Mouse (Mus musculus): Measurements from ENCODE around the gene Cdc42. TPM values are rescaled to one million over a fixed set of nuclear protein-coding genes. Genes with fewer than 3 reads are reported as not detected.

Gene Cdc42
- polyA plus RNA-seq, 1 experiment from 2014 or later: 529 TPM

GRCm38 (mm10) chr4:137306991-137307706, 50.4 kb downstream of the Cdc42 start:
- ATAC-seq (ENCODE audit: insufficient number of reproducible peaks, insufficient read depth, low FRiP score, low read depth): no peak
- WGBS: 83% methylated on average over 19 of the region's 19 CpGs
- no peak overlapping the region for H3K4me3 ChIP-seq (ENCODE audit: control insufficient read depth in 1 of 2, insufficient read depth in 1 of 2, low read depth in 1 of 2, low read length in 2 of 2)

GRCm38 (mm10) chr4:137306577-137306888, 51.0 kb downstream of the Cdc42 start:
- Histone ChIP-seq H3K27me3 (ENCODE audit: control insufficient read depth, insufficient read depth, low read length) (no peaks in the 10 kb centered on the region), H3K4me2 (ENCODE audit: low read length) (no peak overlapping the region), H3K27ac (replicated peaks in 1 of 2; ENCODE audit: control insufficient read depth in 1 of 2, insufficient read depth in 1 of 2, low read depth in 2 of 2, low read length in 2 of 2) (no peak overlapping the region), H3K36me3 (ENCODE audit: control insufficient read depth, insufficient read depth, low read length) (peaks cover 13% of the 10 kb centered on the region), H3K4me3 (ENCODE audit: control insufficient read depth in 1 of 2, insufficient read depth in 1 of 2, low read depth in 1 of 2, low read length in 2 of 2) (no peak overlapping the region), H3K9ac (ENCODE audit: low read length) (no peak overlapping the region), H3K4me1 (ENCODE audit: control insufficient read depth in 2 of 2, insufficient read depth in 2 of 2, low read length in 2 of 2) (peaks cover 7 to 8% of the 10 kb centered on the region in 2 experiments; a peak in 3 of 4 replicates), H3K9me3 (ENCODE audit: control insufficient read depth, low read length) (no peaks in the 10 kb centered on the region)
- WGBS: 74% methylated on average over 8 of the region's 8 CpGs
- ATAC-seq (ENCODE audit: insufficient number of reproducible peaks, insufficient read depth, low FRiP score, low read depth): no peak

More at GRCm38 (mm10) chr4:137306991-137307706, 50.4 kb downstream of the Cdc42 start:
- H3K9ac ChIP-seq (ENCODE audit: low read length): no peak overlapping the region
- no peak overlapping the region for H3K27ac ChIP-seq (replicated peaks in 1 of 2; ENCODE audit: control insufficient read depth in 1 of 2, insufficient read depth in 1 of 2, low read depth in 2 of 2, low read length in 2 of 2)
- H3K4me1 ChIP-seq (ENCODE audit: control insufficient read depth in 2 of 2, insufficient read depth in 2 of 2, low read length in 2 of 2): peaks cover 7 to 8% of the 10 kb centered on the region in 2 experiments; a peak in 3 of 4 replicates
- H3K9me3 ChIP-seq (ENCODE audit: control insufficient read depth, low read length): no peaks in the 10 kb centered on the region
- H3K27me3 ChIP-seq (ENCODE audit: control insufficient read depth, insufficient read depth, low read length): no peaks in the 10 kb centered on the region
- H3K4me2 ChIP-seq (ENCODE audit: low read length): no peak overlapping the region
- peaks cover 13% of the 10 kb centered on the region for H3K36me3 ChIP-seq (ENCODE audit: control insufficient read depth, insufficient read depth, low read length)

GRCm38 (mm10) chr4:137305831-137306576, 51.5 kb downstream of the Cdc42 start:
- H3K36me3 ChIP-seq (ENCODE audit: control insufficient read depth, insufficient read depth, low read length): peaks cover 11% of the 10 kb centered on the region
- WGBS: 67% methylated on average over 13 of the region's 13 CpGs
- H3K4me1 ChIP-seq (ENCODE audit: control insufficient read depth in 2 of 2, insufficient read depth in 2 of 2, low read length in 2 of 2): peaks cover 7 to 8% of the 10 kb centered on the region in 2 experiments; a peak in 3 of 4 replicates
- no peak for ATAC-seq (ENCODE audit: insufficient number of reproducible peaks, insufficient read depth, low FRiP score, low read depth)
- no peak overlapping the region for H3K27ac ChIP-seq (replicated peaks in 1 of 2; ENCODE audit: control insufficient read depth in 1 of 2, insufficient read depth in 1 of 2, low read depth in 2 of 2, low read length in 2 of 2)
- H3K4me3 ChIP-seq (ENCODE audit: control insufficient read depth in 1 of 2, insufficient read depth in 1 of 2, low read depth in 1 of 2, low read length in 2 of 2): no peak overlapping the region
- no peaks in the 10 kb centered on the region for H3K9me3 ChIP-seq (ENCODE audit: control insufficient read depth, low read length)
- no peak overlapping the region for H3K9ac ChIP-seq (ENCODE audit: low read length)
- H3K4me2 ChIP-seq (ENCODE audit: low read length): no peak overlapping the region
- H3K27me3 ChIP-seq (ENCODE audit: control insufficient read depth, insufficient read depth, low read length): no peaks in the 10 kb centered on the region

- H3K4me3 ChIP-seq (ENCODE audit: control insufficient read depth in 1 of 2, insufficient read depth in 1 of 2, low read depth in 1 of 2, low read length in 2 of 2): no peak overlapping the region
- no peak for ATAC-seq (ENCODE audit: insufficient number of reproducible peaks, insufficient read depth, low FRiP score, low read depth)
- no peak overlapping the region for H3K4me2 ChIP-seq (ENCODE audit: low read length)
- 87% methylated on average over 7 of the region's 7 CpGs for WGBS
- no peaks in the 10 kb centered on the region for H3K27me3 ChIP-seq (ENCODE audit: control insufficient read depth, insufficient read depth, low read length)
- H3K36me3 ChIP-seq (ENCODE audit: control insufficient read depth, insufficient read depth, low read length): 0 out of 2 replicates have a peak, but pooled peaks cover 2% of the 10 kb centered on the region
- H3K9me3 ChIP-seq (ENCODE audit: control insufficient read depth, low read length): no peaks in the 10 kb centered on the region
- peaks cover 7 to 8% of the 10 kb centered on the region in 2 experiments; a peak in 3 of 4 replicates for H3K4me1 ChIP-seq (ENCODE audit: control insufficient read depth in 2 of 2, insufficient read depth in 2 of 2, low read length in 2 of 2)
- H3K27ac ChIP-seq (replicated peaks in 1 of 2; ENCODE audit: control insufficient read depth in 1 of 2, insufficient read depth in 1 of 2, low read depth in 2 of 2, low read length in 2 of 2): no peak overlapping the region
- H3K9ac ChIP-seq (ENCODE audit: low read length): no peak overlapping the region
These were observed 52.5 kb downstream of the Cdc42 start for GRCm38 (mm10) chr4:137305066-137305465.

GRCm38 (mm10) chr4:137304106-137304505, 53.4 kb downstream of the Cdc42 start:
- no peak overlapping the region for H3K4me2 ChIP-seq (ENCODE audit: low read length)
- no peak overlapping the region for H3K4me3 ChIP-seq (ENCODE audit: control insufficient read depth in 1 of 2, insufficient read depth in 1 of 2, low read depth in 1 of 2, low read length in 2 of 2)
- H3K4me1 ChIP-seq (ENCODE audit: control insufficient read depth in 2 of 2, insufficient read depth in 2 of 2, low read length in 2 of 2): peaks cover 7 to 8% of the 10 kb centered on the region in 2 experiments; a peak in 3 of 4 replicates
- no peak overlapping the region for H3K27ac ChIP-seq (replicated peaks in 1 of 2; ENCODE audit: control insufficient read depth in 1 of 2, insufficient read depth in 1 of 2, low read depth in 2 of 2, low read length in 2 of 2)
- no peak overlapping the region for H3K9ac ChIP-seq (ENCODE audit: low read length)
- H3K36me3 ChIP-seq (ENCODE audit: control insufficient read depth, insufficient read depth, low read length): no peaks in the 10 kb centered on the region
- H3K9me3 ChIP-seq (ENCODE audit: control insufficient read depth, low read length): no peaks in the 10 kb centered on the region
- 83% methylated on average over 7 of the region's 7 CpGs for WGBS
- H3K27me3 ChIP-seq (ENCODE audit: control insufficient read depth, insufficient read depth, low read length): no peaks in the 10 kb centered on the region
- ATAC-seq (ENCODE audit: insufficient number of reproducible peaks, insufficient read depth, low FRiP score, low read depth): no peak

- WGBS: 60% methylated on average over 16 of the region's 16 CpGs
- H3K27ac ChIP-seq (replicated peaks in 1 of 2; ENCODE audit: control insufficient read depth in 1 of 2, insufficient read depth in 1 of 2, low read depth in 2 of 2, low read length in 2 of 2): no peak overlapping the region
These were observed 55.9 kb downstream of the Cdc42 start for GRCm38 (mm10) chr4:137301635-137302034.

GRCm38 (mm10) chr4:137300227-137300626, 57.3 kb downstream of the Cdc42 start:
- H3K4me1 ChIP-seq (ENCODE audit: control insufficient read depth in 2 of 2, insufficient read depth in 2 of 2, low read length in 2 of 2): peaks cover 0 to 2% of the 10 kb centered on the region in 2 experiments; a peak in 1 of 4 replicates
- H3K27ac ChIP-seq (replicated peaks in 1 of 2; ENCODE audit: control insufficient read depth in 1 of 2, insufficient read depth in 1 of 2, low read depth in 2 of 2, low read length in 2 of 2): no peak overlapping the region
- no peaks in the 10 kb centered on the region for H3K36me3 ChIP-seq (ENCODE audit: control insufficient read depth, insufficient read depth, low read length)
- H3K27me3 ChIP-seq (ENCODE audit: control insufficient read depth, insufficient read depth, low read length): no peaks in the 10 kb centered on the region
- H3K9ac ChIP-seq (ENCODE audit: low read length): no peak overlapping the region
- H3K4me2 ChIP-seq (ENCODE audit: low read length): no peak overlapping the region
- no peak for ATAC-seq (ENCODE audit: insufficient number of reproducible peaks, insufficient read depth, low FRiP score, low read depth)
- 91% methylated on average over 13 of the region's 13 CpGs for WGBS
- H3K9me3 ChIP-seq (ENCODE audit: control insufficient read depth, low read length): no peaks in the 10 kb centered on the region
- H3K4me3 ChIP-seq (ENCODE audit: control insufficient read depth in 1 of 2, insufficient read depth in 1 of 2, low read depth in 1 of 2, low read length in 2 of 2): no peak overlapping the region

More at GRCm38 (mm10) chr4:137301635-137302034, 55.9 kb downstream of the Cdc42 start:
- Histone ChIP-seq H3K9me3 (ENCODE audit: control insufficient read depth, low read length) (no peaks in the 10 kb centered on the region), H3K36me3 (ENCODE audit: control insufficient read depth, insufficient read depth, low read length) (no peaks in the 10 kb centered on the region), H3K4me2 (ENCODE audit: low read length) (no peak overlapping the region), H3K4me3 (ENCODE audit: control insufficient read depth in 1 of 2, insufficient read depth in 1 of 2, low read depth in 1 of 2, low read length in 2 of 2) (no peak overlapping the region), H3K27me3 (ENCODE audit: control insufficient read depth, insufficient read depth, low read length) (no peaks in the 10 kb centered on the region), H3K9ac (ENCODE audit: low read length) (no peak overlapping the region), H3K4me1 (ENCODE audit: control insufficient read depth in 2 of 2, insufficient read depth in 2 of 2, low read length in 2 of 2) (peaks cover 7 to 9% of the 10 kb centered on the region in 2 experiments; a peak in 3 of 4 replicates)
- no peak; the same call in 1 of the 2 replicates for ATAC-seq (ENCODE audit: insufficient number of reproducible peaks, insufficient read depth, low FRiP score, low read depth)
